Mouse (Mus musculus): ENCODE results near the gene Bcan. TPM values are rescaled to one million over a fixed set of nuclear protein-coding genes. Genes with fewer than 3 reads are reported as not detected.

Bcan gene
- polyA plus RNA-seq, 1 experiment: not detected

DNA sequence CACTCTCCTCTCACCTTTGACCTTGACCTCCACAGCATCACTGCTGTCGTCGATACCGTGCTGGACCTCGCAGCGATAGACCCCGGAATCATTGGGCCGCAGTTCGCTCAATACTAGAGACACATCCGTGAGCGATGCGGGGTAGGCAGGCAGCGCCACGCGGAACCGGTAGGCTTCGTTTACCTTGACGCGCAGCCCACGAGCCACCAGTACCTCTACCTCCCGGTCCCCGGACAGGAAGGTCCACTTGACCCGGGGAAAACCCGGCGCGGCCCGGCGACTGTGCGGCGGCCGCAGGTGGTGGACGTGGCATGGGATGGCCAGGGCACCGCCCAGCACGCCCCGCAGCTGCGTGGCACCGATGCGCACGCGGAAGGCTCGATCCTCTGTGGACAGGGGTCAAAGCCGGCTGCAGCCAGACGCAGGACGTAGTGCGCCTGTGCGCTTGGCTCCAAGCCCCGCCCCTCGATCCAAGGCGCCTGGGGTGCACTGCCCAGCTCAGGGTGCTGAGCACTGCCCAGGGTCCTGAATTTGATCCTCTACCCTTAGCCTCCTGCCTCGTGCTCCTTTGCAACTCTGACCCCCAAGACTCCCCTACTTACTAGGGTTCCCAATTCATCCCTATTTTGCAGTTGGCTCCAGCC is 2.9 kb downstream of the Bcan start:
- no peak for DNase-seq (ENCODE audit: low read depth in 1 of 2, low spot score in 2 of 2)
- WGBS: 4% methylated on average over 49 of the region's 49 CpGs
- peaks cover 33% of the 10 kb centered on the region for H3K27me3 ChIP-seq (ENCODE audit: control insufficient read depth, insufficient read depth, low read length)
- H3K4me1 ChIP-seq (ENCODE audit: control insufficient read depth, insufficient read depth, insufficient read length): peaks cover 4% of the 10 kb centered on the region; the same call in 1 of the 2 replicates
- H3K36me3 ChIP-seq (ENCODE audit: control insufficient read depth, insufficient read depth, low read length): no peaks in the 10 kb centered on the region
- no peak overlapping the region for H3K4me3 ChIP-seq (ENCODE audit: extremely low read depth, insufficient read depth, insufficient read length)
- no peak overlapping the region for H3K27ac ChIP-seq (ENCODE audit: insufficient read depth, low read length)
- TF ChIP-seq POLR2A (IDR thresholded peaks at IDR 0.05; ENCODE audit: low read depth, low read length) (no peak), CTCF (IDR thresholded peaks at IDR 0.05; ENCODE audit: extremely low read depth, insufficient read depth, insufficient read length, insufficient replicate concordance) (no peak)

DNA sequence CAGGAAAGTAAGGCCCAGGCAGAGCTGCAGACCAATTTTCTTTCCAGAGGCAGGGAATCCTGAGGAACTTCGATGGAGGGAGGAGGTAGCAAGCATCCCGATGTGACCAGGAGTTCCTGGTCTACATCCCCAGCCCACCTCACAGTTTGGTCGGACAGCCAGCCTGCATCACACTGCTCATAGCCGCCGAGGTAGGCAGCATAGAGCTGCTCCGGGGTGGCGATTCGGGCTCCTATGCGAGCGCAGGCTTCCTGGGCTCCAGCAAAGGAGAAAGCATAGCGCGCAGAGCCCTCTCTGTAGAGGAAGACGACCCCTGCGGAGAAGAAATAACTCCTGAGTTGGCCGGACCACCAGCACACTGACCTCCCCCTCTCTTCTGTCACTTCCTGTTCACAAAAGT is 3.6 kb downstream of the Bcan start:
- Histone ChIP-seq H3K36me3 (ENCODE audit: control insufficient read depth, insufficient read depth, low read length) (no peaks in the 10 kb centered on the region), H3K27me3 (ENCODE audit: control insufficient read depth, insufficient read depth, low read length) (peaks cover 31% of the 10 kb centered on the region), H3K4me1 (ENCODE audit: control insufficient read depth, insufficient read depth, insufficient read length) (peaks cover 4% of the 10 kb centered on the region; the same call in 1 of the 2 replicates), H3K27ac (ENCODE audit: insufficient read depth, low read length) (no peak overlapping the region), H3K4me3 (ENCODE audit: extremely low read depth, insufficient read depth, insufficient read length) (no peak overlapping the region)
- DNase-seq (ENCODE audit: low read depth in 1 of 2, low spot score in 2 of 2): no peak
- TF ChIP-seq POLR2A (IDR thresholded peaks at IDR 0.05; ENCODE audit: low read depth, low read length): no peak
- TF ChIP-seq CTCF (IDR thresholded peaks at IDR 0.05; ENCODE audit: extremely low read depth, insufficient read depth, insufficient read length, insufficient replicate concordance): no peak
- WGBS: 4% methylated on average over 15 of the region's 15 CpGs

- DNase-seq (ENCODE audit: low read depth in 1 of 2, low spot score in 2 of 2): no peak
- Histone ChIP-seq H3K27me3 (ENCODE audit: control insufficient read depth, insufficient read depth, low read length) (peaks cover 22% of the 10 kb centered on the region), H3K36me3 (ENCODE audit: control insufficient read depth, insufficient read depth, low read length) (no peaks in the 10 kb centered on the region), H3K27ac (ENCODE audit: insufficient read depth, low read length) (no peak overlapping the region), H3K4me1 (ENCODE audit: control insufficient read depth, insufficient read depth, insufficient read length) (peaks cover 4% of the 10 kb centered on the region; the same call in 1 of the 2 replicates), H3K4me3 (ENCODE audit: extremely low read depth, insufficient read depth, insufficient read length) (no peak overlapping the region)
- WGBS: 32% methylated on average over 11 of the region's 11 CpGs
- TF ChIP-seq POLR2A (IDR thresholded peaks at IDR 0.05; ENCODE audit: low read depth, low read length) (no peak), CTCF (IDR thresholded peaks at IDR 0.05; ENCODE audit: extremely low read depth, insufficient read depth, insufficient read length, insufficient replicate concordance) (no peak)
Measured at GRCm38 (mm10) chr3:87995331-87995730, 4.7 kb downstream of the Bcan start.

GRCm38 (mm10) chr3:87993436-87993835 is 6.6 kb downstream of the Bcan start:
- WGBS: 9% methylated on average over 5 of the region's 6 CpGs
- DNase-seq (ENCODE audit: low read depth in 1 of 2, low spot score in 2 of 2): no peak
- Histone ChIP-seq H3K4me3 (ENCODE audit: extremely low read depth, insufficient read depth, insufficient read length) (no peak overlapping the region), H3K4me1 (ENCODE audit: control insufficient read depth, insufficient read depth, insufficient read length) (no peaks in the 10 kb centered on the region; the same call in 1 of the 2 replicates), H3K27ac (ENCODE audit: insufficient read depth, low read length) (no peak overlapping the region), H3K27me3 (ENCODE audit: control insufficient read depth, insufficient read depth, low read length) (peaks cover 10% of the 10 kb centered on the region), H3K36me3 (ENCODE audit: control insufficient read depth, insufficient read depth, low read length) (no peaks in the 10 kb centered on the region)
- TF ChIP-seq POLR2A (IDR thresholded peaks at IDR 0.05; ENCODE audit: low read depth, low read length) (no peak), CTCF (IDR thresholded peaks at IDR 0.05; ENCODE audit: extremely low read depth, insufficient read depth, insufficient read length, insufficient replicate concordance) (no peak)

DNA sequence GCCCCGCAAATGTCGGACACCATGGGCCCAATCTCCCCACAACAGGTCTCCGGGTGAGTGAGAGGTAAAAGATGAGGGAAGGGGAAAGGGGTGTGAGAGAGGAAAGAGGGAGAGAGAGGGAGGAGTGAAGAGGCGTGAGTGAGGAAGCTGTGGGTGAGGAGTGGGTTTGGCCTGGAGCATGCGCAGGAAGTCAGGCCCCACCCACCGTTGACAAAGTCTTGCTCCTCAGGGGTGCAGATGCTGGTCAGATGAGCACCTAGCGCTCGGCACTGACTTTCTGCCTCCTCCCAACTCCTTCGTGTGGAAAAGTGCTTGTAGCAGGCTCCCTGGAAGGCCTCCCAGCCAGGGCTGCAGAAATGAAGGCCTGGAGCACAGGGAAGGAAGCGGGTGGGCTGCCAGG is 10.1 kb downstream of the Bcan start:
- Histone ChIP-seq H3K4me1 (ENCODE audit: control insufficient read depth, insufficient read depth, insufficient read length) (peaks cover 2% of the 10 kb centered on the region; the same call in 1 of the 2 replicates), H3K4me3 (ENCODE audit: extremely low read depth, insufficient read depth, insufficient read length) (no peak overlapping the region), H3K27ac (ENCODE audit: insufficient read depth, low read length) (no peak overlapping the region), H3K27me3 (ENCODE audit: control insufficient read depth, insufficient read depth, low read length) (no peaks in the 10 kb centered on the region; the same call in 1 of the 2 replicates), H3K36me3 (ENCODE audit: control insufficient read depth, insufficient read depth, low read length) (no peaks in the 10 kb centered on the region)
- 31% methylated on average over 10 of the region's 10 CpGs for WGBS
- no peak for TF ChIP-seq POLR2A (IDR thresholded peaks at IDR 0.05; ENCODE audit: low read depth, low read length)
- TF ChIP-seq CTCF (IDR thresholded peaks at IDR 0.05; ENCODE audit: extremely low read depth, insufficient read depth, insufficient read length, insufficient replicate concordance): no peak
- DNase-seq (ENCODE audit: low read depth in 1 of 2, low spot score in 2 of 2): no peak

GRCm38 (mm10) chr3:87988068-87988467 is 12.0 kb downstream of the Bcan start:
- no peak for TF ChIP-seq POLR2A (IDR thresholded peaks at IDR 0.05; ENCODE audit: low read depth, low read length)
- TF ChIP-seq CTCF (IDR thresholded peaks at IDR 0.05; ENCODE audit: extremely low read depth, insufficient read depth, insufficient read length, insufficient replicate concordance): no peak; the same call in 1 of the 2 replicates
- no peak for DNase-seq (ENCODE audit: low read depth in 1 of 2, low spot score in 2 of 2)
- Histone ChIP-seq H3K4me1 (ENCODE audit: control insufficient read depth, insufficient read depth, insufficient read length) (peaks cover 9% of the 10 kb centered on the region; the same call in 1 of the 2 replicates), H3K4me3 (ENCODE audit: extremely low read depth, insufficient read depth, insufficient read length) (no peak overlapping the region), H3K27ac (ENCODE audit: insufficient read depth, low read length) (no peak overlapping the region), H3K36me3 (ENCODE audit: control insufficient read depth, insufficient read depth, low read length) (no peaks in the 10 kb centered on the region), H3K27me3 (ENCODE audit: control insufficient read depth, insufficient read depth, low read length) (no peaks in the 10 kb centered on the region)
- 2% methylated on average over 15 of the region's 15 CpGs for WGBS

GRCm38 (mm10) chr3:87987633-87988032 is 12.4 kb downstream of the Bcan start:
- TF ChIP-seq CTCF (IDR thresholded peaks at IDR 0.05; ENCODE audit: extremely low read depth, insufficient read depth, insufficient read length, insufficient replicate concordance): no peak
- Histone ChIP-seq H3K4me3 (ENCODE audit: extremely low read depth, insufficient read depth, insufficient read length) (peak overlapping the region; percentile 11; the same call in 1 of the 2 replicates), H3K27ac (ENCODE audit: insufficient read depth, low read length) (no peak overlapping the region), H3K27me3 (ENCODE audit: control insufficient read depth, insufficient read depth, low read length) (no peaks in the 10 kb centered on the region), H3K4me1 (ENCODE audit: control insufficient read depth, insufficient read depth, insufficient read length) (peaks cover 14% of the 10 kb centered on the region; the same call in 1 of the 2 replicates), H3K36me3 (ENCODE audit: control insufficient read depth, insufficient read depth, low read length) (no peaks in the 10 kb centered on the region)
- 2% methylated on average over 15 of the region's 15 CpGs for WGBS
- peak in 1 of 2 experiments; percentile 9 for DNase-seq (ENCODE audit: low read depth in 1 of 2, low spot score in 2 of 2)

Measured in spleen, adult 2 months (tissue).